Mouse (Mus musculus) granulocyte monocyte progenitor cell, adult 5-6 weeks (primary cell): ENCODE data around the gene Lpin3. TPM values are rescaled to one million over a fixed set of nuclear protein-coding genes. Genes with fewer than 3 reads are reported as not detected.

Experiments
- ATAC-seq: replicated peaks from 2 replicates; pipeline ENCODE4 v1.8.0; 2016; ENCODE audit warnings: mild to moderate bottlenecking, moderate TSS enrichment, inconsistent platforms; ENCODE audit not compliant: poor library complexity, severe bottlenecking
- total RNA-seq, 2 experiments: library from RNA; stranded (forward) in 1 of 2; stranded (reverse) in 1 of 2; fragments of 200-712, 200-1000 nt in 1 of 2; fragments of >200 nt in 1 of 2; fragmentation: Nextera tagmentation in 1 of 2; gene quantifications; 2 replicates each; pipeline ENCODE4 v1.2.3; 2014 to 2017

Gene Lpin3
- total RNA-seq, 2 experiments from 2014 or later = not detected

GRCm38 (mm10) chr2:160884830-160885229, 4.4 kb downstream of the Lpin3 start:
- ATAC-seq = peak; percentile 65

- ATAC-seq = no peak
These were observed 5.8 kb downstream of the Lpin3 start for GRCm38 (mm10) chr2:160886221-160886620.

- ATAC-seq = peak; percentile 89
These were observed 6.8 kb downstream of the Lpin3 start for GRCm38 (mm10) chr2:160887284-160887683.

GRCm38 (mm10) chr2:160887859-160888258, 7.4 kb downstream of the Lpin3 start:
- peak; percentile 50 for ATAC-seq

GRCm38 (mm10) chr2:160891045-160891444, 10.6 kb downstream of the Lpin3 start:
- ATAC-seq = no peak

GRCm38 (mm10) chr2:160891697-160892096, 11.2 kb downstream of the Lpin3 start:
- no peak for ATAC-seq

- ATAC-seq = no peak
These were observed 21.4 kb downstream of the Lpin3 start for GRCm38 (mm10) chr2:160901656-160902412.

GRCm38 (mm10) chr2:160905301-160905700, 24.8 kb downstream of the Lpin3 start:
- ATAC-seq = no peak

- no peak for ATAC-seq
These were observed 25.6 kb downstream of the Lpin3 start for GRCm38 (mm10) chr2:160906101-160906500.

- ATAC-seq = no peak
These were observed 28.1 kb downstream of the Lpin3 start for GRCm38 (mm10) chr2:160908607-160909006.

- no peak for ATAC-seq
These were observed 30.2 kb downstream of the Lpin3 start for GRCm38 (mm10) chr2:160910633-160911032.

GRCm38 (mm10) chr2:160911558-160912201, 31.2 kb downstream of the Lpin3 start:
- peak; percentile 18; the same call in 1 of the 2 replicates for ATAC-seq

GRCm38 (mm10) chr2:160912231-160912671, 31.8 kb downstream of the Lpin3 start, which contains the start of gene Emilin3:
Gene Emilin3, minus strand, starts transcription at chr2:160912328.
- ATAC-seq = no peak

- no peak for ATAC-seq
These were observed 34.2 kb downstream of the Lpin3 start for GRCm38 (mm10) chr2:160914656-160915055.

GRCm38 (mm10) chr2:160915821-160916610, 35.5 kb downstream of the Lpin3 start:
- ATAC-seq = no peak

GRCm38 (mm10) chr2:160916714-160917113, 36.2 kb downstream of the Lpin3 start:
- no peak for ATAC-seq

GRCm38 (mm10) chr2:160917313-160917712, 36.8 kb downstream of the Lpin3 start:
- no peak for ATAC-seq

- ATAC-seq = no peak
These were observed 37.9 kb downstream of the Lpin3 start for GRCm38 (mm10) chr2:160918154-160918929.

- no peak for ATAC-seq
These were observed 38.4 kb downstream of the Lpin3 start for GRCm38 (mm10) chr2:160918930-160919215.

- ATAC-seq = no peak
These were observed 40.8 kb downstream of the Lpin3 start for GRCm38 (mm10) chr2:160921285-160921684.
